Mouse (Mus musculus) megakaryocyte, embryonic 14.5 days (primary cell): Measurements from ENCODE around the gene Gm20388.

Experiments
- FLI1 ChIP-seq: IDR thresholded peaks from 2 replicates; pipeline ENCODE4 v1.6.1; 2012; ENCODE audit warnings: low read length, inconsistent platforms, mixed read lengths
- GATA1 ChIP-seq: IDR thresholded peaks from 3 replicates; pipeline ENCODE4 v1.6.1; 2012; ENCODE audit warnings: mixed read lengths, low read length, inconsistent platforms, borderline replicate concordance

DNA sequence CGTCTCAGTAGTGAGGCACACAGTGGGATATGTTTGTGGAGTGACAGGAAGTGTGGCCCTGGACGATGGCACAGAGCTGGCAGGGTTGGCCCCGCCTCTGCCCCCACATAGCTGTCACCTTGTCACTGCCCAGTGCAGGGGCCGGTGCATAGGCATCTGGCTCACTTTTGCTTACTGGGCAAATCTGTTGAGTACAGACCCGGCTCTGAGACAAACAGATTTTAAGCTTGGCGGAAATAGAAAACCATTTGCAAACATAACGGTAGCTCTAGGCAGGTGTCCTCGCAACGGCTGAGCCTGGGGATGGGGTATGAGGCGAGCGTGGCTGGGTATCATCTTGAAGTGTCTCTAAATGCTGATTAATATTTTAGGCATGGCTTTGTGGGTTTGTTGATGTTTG lies 396.9 kb downstream of the Gm20388 start:
- no peak for TF ChIP-seq GATA1
- TF ChIP-seq FLI1 = no peak
